ENCODE assay signal across 16 mouse cellular contexts in genomic region chr13:69572594-69572993, GRCm38 (mm10).
"Had no signal": no experiment of that assay in that cellular context is flagged by ENCODE, and none has a peak within 500 bp of the region (broad histone marks: within the 10 kb centered on the region; RNA-seq: fewer than 3 reads in every experiment).

No protein-coding gene starts in this region.

- H3K27me3 ChIP-seq: neural tube, embryonic 13.5 days; neural tube, embryonic 15.5 days; stomach, embryonic 15.5 days had no signal

- H3K4me3 ChIP-seq: neural tube, embryonic 13.5 days; neural tube, embryonic 15.5 days; stomach, embryonic 15.5 days had no signal

- H3K36me3 ChIP-seq: neural tube, embryonic 13.5 days; neural tube, embryonic 15.5 days; stomach, embryonic 15.5 days had no signal

- DNase-seq: retina, postnatal 1 day; right cerebral cortex, adult 18-20 months; right cerebral cortex, postnatal 14 days; right cerebral cortex, postnatal 25 days; right cerebral cortex, postnatal 4 days; spleen, adult 18-20 months; thymus, adult 18-20 months; thymus, adult 2 months; thymus, postnatal 14 days; thymus, postnatal 25 days; thymus, postnatal 36 days; thymus, postnatal 4 days had no signal

- H3K27ac ChIP-seq: neural tube, embryonic 13.5 days; neural tube, embryonic 15.5 days; stomach, embryonic 15.5 days; stomach, postnatal 0 days had no signal

- H3K4me1 ChIP-seq: neural tube, embryonic 13.5 days; neural tube, embryonic 15.5 days; stomach, embryonic 15.5 days had no signal
